Mouse (Mus musculus) lung, postnatal 36 days (tissue): ENCODE measurements around the gene Cbarp.

Experiments used
- DNase-seq: peaks from one replicate; pipeline ENCODE4 v3.0.0; 2022; ENCODE audit warnings: mixed read lengths

Cbarp gene

DNA sequence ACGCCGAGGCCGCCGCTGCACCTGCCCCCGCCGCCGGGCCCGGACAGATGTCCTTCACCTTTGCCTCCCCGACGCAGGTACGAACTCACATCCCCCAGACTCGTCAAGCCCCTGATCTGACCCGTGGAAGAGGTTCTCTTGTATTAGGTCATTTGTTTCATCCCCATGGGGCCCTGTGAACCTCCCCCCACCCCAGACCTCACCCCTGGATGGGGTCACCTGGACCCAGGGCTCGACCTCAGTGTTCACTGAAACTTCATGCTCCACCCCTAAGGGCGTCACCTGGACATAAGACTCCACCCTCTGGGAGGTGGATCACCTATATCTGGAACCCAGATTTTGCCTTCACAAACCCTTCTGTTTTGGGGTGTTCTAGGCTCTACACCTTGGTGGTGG lies 1.9 kb upstream of the Cbarp start:
- peak; percentile 58 for DNase-seq

DNA sequence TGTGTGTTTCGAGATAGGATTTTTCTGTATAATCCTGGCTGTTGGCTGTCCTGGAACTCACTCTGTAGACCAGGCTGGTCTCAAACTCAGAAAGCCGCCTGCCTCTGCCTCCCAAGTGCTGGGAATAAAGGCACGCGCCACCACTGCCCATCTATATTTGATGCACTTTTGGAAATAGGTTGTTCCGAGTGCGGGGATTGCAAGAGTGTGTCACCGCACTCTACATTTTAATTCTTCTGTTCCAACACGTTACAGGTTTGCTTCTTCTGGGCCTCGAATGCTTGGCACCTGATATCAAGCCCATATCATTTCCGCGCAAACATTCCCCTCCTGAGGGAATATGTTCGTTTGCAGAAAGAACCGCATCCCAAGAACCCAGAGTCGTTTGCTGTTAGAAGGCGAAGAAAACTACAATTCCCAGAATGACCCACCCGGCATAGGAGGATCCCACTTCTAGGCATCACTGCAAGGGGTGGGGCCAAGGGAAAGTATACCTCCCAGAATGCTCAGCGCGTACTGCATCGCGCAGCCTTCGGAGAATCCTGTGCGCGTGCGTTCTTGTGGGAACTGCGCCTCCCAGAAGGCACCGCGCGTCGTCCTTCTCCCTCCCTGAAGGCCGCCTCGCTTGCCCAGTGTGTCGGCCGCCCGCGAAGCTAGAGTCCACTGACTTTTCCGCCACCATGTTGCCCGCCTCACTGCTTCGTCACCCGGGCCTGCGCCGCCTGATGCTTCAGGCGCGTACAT lies 1.3 kb upstream of the Cbarp start:
- DNase-seq, result peak; percentile 99

DNA sequence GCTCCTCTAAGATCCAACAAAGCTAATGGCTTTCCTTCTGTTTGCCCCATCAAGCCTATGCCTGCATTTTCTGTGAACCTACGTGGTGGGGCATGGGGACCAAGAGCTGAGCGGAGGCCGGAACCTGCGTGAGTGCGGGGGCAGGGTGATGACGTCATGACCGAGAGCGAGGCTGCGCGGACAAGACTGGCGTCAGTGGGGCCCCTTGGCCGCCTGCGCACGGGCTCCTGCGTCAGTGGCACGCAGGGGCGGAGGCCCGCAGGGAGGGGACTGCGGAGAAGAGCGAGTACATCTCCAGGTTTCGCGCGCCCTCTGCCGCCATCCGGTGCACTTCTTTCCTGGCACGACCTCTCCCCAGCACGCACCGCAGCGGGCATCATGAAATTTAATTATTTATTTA lies 608 bp upstream of the Cbarp start:
- peak; percentile 98 for DNase-seq

DNA sequence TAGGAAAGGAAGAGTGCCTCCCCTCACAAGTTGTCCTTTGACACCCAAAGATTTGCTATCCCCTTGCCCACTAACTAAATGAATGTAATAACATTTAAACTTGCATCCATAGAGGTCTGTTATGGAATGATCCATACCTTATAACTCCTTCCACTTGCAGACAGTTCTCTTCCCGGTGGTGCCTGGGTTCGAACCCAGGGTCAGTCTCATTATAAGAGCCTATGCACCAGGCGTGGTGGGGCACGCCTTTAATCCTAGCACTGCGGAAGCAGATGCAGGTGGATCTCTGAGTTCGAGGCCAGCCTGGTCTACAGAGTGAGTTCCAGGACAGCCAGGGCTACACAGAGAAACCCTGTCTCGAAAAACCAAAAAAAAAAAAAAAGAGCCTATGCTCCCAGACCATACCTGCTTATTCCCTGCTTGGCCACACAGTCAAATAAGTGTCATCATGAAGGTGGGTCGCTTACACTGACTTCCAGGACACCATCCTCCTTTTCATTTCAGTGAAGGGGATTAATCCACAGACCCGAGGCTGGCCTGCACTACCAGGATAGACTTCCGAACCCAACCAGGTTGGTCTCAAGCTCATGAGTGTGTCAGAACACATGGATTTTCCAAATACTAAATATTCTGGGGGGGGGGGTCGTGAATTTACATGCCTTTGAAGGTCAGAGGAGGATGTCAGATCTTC lies 515 bp downstream of the Cbarp start:
- no peak for DNase-seq

DNA sequence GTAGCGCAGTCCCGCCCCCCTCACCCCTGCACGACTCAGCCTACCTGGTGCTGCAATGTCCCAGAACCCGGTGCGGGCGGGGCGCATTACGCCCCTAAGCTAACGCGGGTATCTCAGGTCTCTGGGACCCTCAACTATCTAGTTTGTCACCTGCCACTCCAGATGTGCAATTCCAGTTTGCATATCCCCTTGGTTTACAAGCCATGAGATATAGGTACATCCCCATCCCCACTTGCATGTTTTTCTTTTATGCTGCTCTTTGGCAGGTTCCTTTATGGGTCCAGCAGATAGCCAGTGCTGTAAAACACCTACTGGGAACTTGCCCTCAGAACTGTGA lies 1.2 kb downstream of the Cbarp start:
- DNase-seq, result no peak

DNA sequence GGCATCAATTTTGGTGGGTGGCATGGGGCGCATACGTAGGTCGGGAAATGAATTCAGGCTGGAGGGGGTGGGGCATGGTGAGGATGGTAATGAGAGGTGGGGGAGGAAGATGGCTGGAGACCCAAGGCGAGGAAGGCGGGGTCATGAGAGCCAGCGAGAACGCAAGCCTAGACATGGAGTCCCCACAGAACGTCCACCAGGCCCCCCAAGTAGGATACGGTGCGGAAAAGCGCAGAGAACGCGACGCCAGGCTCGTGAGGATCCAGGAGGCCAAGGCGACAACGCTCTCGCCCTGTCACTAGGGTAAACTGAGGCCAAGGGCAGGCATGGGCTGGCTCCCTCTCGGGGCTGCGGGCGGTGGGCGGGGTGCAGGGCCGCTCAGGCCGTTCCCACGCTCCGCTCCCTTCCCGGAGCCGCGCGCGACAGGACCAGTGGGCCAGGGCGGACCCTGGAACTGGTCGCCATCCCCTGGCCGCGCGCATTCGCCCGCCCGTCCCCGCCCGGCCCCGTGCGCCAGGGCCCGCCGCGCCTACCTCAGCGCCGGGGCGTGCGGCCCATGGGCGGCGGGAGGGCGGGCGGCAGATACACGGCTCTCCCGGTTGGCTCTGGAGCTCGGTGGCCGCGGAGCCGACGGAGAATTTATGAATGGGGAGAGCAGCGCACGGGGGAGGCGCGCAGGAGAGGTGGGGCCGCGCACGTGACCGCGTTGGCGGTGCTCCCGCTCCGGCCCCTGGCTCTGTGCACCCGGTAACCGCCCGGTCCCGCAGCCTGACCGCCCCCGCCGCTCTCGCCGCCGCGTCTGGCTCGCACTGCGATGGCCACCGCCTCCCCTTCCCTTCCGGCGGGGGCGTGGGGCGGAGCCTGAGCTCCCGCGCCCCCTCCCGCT lies 1.8 kb downstream of the Cbarp start, which contains the start of gene Atp5d:
Atp5d (plus strand) TSS at position 80 of the 886 bp plus-strand sequence.
- DNase-seq, result no peak

DNA sequence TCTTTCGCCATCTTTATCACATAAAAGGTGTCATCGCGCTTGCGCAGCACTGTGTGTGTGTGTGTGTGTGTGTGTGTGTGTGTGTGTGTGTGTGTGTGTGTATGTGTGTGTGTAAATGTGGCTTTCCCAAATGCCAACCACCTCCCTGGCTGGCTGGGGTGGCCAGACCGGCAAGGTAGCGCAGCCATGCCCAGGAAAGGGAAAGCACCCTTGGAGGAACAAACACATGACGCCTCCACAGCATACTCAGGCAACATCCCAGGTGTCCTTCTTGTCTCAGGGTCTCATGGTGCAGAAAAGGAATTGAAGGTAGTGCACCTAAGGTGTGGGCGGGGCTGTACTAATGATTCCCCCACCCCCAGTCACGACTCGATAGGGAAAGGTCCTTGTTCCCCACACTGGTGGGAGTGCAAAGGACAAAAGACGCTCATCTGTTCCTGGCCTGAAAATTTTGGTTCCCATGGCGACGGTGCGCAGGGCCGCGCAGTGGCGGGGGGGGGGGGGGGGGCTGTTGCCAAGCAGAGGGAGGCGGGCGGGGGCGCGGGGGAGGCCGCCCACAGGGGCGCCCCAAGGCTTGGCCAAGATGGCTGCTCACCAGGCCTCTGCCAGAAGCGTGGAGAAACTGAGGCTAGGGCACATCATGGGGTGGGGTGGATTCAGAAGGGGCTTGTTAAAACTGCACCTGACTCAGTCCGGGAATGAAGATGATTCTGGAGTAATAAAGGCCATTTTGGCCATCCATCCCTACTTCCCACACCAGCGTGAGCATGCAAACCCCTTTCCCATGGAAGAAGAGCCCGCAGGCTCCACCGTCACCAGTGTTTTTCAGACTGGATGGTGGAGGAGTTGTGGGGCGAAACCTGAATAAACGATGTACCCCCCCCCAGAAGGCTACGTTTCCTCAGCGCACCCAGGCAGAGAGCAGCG lies 2.7 kb downstream of the Cbarp start:
- no peak for DNase-seq

DNA sequence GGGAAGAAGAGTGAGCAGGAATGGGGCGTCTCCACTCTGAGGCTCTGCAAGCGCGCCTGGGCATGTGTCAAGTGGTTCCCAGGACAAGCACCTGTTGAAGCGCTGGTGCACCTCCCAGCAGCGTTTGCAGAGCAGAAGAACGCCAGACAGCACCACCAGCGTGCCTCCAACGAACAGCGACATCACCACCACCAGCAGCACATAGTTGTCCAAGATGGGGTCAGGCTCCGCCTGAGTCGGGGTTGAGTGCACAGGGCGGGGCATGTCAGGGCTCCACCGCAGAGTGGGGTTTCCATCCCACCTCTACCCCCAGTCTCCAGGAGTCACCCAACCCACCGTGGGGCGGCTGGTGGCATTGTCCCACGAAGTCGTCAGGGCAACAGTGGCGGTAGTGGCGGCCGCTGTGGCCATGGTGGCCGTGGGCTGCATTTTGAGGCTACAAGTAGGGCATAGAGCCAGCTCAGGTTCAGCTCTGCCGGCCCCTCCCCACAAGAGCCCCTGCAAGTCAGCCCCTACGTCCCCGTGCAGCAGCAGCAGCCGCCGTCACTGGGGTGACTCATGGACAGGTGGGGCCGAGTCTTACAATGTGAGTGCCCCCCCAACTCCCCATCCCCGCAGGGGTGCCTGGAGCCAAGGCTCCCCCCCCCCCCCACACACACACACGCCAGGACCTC lies 3.5 kb downstream of the Cbarp start:
- DNase-seq, result peak; percentile 69

DNA sequence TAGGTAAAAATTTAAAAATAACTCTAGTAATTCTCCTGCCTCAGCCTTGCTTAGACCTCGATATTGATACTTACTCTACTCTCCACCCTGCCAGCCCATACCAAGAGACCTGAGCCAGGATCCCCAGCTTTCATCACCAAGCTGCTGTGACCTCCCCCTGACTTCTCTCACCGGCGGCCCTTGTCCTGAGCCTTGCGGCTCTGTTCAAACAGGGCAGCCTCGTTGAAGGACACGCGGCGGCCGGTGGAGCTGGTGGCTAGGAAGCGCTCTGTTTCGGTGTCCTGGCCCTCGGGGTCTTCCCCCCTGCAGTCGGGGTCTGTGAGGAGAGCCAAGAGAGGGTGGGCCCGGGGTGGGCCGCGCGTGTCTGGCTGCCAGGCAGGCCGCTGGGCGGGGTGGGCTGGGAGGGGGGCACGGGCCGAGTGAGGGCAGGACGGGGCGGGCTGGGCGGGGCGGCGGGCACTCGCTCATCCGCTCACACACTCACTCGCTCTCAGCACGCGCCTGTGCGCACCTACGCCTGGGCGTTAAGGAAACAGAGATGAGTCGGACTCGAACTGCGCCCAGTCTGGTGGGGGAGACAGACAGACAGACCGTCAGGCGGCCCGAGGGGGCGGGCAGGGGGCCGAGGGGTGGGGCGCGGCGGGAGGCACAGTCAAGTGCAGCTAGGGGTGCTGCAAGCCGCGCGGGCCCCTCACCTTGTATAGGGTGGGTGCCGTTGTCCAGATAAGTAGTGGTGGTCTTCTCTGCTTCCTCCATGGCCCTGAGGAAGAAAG lies 4.3 kb downstream of the Cbarp start:
- no peak for DNase-seq

DNA sequence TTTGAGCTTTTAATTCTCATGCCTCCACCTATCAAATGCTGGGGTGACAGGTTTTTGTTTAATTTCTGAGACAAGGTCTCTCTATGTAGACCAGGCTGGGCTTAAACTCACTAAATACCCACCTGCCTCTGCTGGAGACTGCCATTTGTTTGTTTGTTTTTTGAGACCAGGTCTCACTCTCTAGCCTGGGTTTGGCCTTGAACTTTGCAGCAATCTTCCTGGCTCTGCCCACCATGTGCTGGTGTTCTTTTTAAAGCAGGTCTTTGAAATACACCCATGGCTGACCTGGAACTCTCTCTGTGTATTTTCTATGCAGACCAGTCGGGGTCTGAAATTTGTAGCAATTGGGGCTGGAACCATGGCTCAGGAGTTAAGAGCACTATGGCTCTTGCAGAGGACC lies 5.0 kb downstream of the Cbarp start:
- no peak for DNase-seq

DNA sequence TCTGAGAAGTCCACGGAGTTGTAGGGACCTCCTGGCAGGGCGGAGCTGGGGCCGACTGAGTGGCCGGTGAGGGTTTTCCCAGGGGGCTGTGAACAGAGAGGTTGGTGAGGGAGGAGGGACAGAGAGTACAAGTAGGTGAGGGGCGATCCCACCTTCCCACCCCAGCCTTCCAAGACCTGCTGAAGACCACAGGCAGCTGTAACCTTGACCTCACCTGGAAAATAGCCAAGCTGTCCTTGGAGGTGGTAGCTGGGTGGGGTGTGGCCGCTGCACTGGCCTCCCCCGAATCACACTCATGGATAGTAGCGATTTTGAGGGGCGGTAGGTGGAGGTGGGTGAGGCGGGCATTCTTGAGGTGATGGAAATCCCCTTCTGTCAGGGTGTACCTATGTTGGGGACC lies 5.5 kb downstream of the Cbarp start:
- no peak for DNase-seq

DNA sequence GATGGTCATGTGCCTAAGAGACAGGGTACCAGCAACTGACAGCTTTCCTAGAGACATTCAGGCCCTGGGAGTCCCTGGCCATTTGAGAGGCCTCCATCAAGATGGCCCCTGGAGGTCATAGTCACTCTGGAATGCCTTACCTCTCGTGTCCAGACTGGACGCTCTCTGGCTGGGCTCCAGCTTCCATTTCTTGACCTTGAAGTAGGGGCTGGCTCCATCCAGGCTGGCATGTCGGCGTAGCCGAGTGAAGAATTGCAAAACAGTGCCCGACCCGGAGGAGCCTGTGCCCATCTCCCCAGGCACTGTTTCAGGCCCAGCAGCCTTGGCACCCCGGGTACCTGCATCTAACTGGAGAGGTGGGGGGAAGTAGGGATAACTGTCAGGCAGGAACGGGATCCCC lies 6.2 kb downstream of the Cbarp start:
- DNase-seq, result no peak

DNA sequence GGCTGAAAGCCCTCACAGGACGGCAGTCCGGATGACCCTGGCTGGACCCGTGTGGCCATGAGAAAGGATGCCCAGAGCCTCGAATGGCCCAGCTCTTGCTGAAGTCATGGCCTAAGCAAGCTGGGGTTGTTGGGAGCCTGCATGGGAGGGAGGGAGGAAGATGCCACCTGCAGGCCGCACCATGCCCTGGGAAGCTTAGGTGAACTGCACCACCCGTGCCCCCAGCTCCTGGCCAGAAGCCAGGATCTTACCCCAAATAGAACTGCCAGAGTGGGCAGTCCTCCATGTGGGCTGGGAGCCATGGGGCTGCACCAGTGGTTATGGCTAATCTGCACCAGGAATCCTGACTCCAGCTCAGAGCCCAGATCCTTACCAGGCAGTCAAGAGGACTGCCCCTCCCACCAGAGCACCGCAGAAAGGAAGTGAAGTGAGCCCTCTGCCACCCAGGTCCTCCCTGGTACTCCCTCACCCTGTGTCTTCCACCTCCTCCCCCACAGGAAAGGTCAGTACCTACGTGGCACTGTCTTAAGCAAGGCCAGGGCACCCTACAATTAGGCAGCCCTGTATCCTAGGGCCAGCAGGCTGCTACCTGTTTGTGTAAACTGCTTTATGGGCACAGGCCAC lies 7.3 kb downstream of the Cbarp start:
- no peak for DNase-seq

DNA sequence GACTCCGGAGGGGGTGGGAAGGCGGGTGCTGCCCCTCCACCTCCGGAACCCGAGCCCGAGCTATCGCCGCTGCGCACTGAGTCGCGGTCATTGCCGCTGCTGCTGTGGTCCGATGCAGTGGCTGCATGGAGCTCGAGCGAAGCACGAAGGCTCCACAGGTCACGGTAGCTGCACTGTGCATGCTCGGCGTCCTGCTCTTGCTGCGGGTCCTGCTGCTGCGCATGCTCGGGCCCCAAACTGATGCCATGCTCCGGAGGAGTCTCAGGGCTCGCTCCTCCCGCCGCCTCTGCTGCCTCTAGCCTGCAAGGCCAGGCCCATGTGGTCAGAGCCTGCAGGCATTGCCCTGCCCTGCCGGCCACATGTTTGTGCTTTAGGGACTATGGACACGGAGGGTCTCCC lies 8.7 kb downstream of the Cbarp start:
- no peak for DNase-seq

DNA sequence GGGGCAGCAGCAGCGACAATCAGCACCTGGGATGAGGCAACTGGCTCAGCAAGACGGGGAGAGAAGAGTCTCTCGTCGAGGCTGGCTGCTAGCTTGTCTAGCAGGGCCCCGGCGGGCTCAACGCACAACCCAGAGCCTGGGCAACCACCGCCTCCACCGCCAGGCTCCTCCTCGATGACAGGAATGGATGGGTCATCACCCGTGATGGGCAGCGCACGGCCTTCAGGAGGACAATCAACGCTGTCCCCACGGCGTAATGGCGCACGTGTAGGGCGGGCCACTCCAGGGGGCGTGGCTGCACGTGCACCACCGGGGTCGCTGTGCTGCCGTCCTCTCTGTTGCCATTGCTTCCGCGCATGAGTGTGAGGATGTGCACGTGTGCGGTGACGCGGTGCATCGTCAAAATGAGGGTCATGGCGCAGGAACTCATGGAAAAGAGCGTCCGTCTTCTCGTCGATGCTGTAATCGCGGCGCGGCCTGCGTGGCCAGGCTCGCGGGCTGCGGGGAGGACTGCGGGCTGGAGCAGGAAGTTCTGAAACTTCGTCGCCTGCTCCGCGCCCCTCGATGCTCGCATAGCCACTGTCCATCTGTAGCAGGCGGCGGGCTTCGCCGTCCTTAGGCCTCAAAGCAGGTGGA lies 9.2 kb downstream of the Cbarp start:
- no peak for DNase-seq

DNA sequence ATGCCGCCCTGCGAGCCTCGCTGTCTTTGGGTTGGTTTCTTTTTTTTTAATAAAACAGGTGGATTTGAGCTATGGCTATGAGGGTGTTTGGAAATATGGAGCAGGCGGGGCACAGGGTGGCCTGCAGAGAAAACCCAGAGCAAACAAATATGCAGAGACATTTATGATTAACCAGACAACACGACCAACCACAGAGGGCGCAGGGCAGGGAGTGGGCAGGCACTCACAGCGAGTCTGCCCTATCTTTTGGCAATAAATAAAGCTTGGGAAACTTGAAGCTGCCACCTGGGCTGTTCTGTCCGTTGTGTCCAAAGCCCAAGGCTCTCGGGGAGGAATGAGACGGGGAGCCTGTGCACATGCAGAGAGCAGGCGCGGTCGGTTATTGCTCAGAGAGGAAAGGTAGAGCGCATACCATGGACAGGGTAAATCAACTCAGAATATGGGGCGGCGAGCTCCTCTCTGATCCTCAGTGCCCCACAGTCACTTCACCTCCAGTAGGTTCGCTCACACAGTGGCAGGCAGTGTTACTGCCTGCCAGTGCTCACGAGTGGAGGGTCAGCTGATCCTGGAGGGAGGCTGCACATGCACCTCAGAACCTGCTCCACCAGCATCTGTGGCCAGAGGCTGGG lies 10.1 kb downstream of the Cbarp start:
- DNase-seq, result no peak

DNA sequence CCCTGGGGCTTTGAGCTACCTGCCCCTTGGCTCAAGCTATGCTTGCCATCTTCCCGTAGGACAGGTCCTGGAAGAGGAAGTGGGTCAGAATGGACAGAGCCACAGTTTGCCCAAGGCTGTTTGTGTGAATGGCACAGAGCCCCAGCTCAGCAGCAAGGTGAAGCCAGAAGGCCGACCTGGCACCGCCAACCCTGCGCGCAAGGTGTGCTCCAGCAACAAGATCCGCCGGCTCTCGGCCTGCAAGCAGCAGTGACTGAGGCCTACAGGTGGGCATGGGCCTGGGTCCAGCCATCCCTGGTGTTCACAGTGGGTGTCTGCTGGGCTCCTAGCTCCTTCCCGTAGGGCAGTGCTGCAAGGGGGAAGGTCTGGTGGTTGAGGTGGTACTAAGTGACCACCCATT lies 10.8 kb downstream of the Cbarp start:
- no peak for DNase-seq

DNA sequence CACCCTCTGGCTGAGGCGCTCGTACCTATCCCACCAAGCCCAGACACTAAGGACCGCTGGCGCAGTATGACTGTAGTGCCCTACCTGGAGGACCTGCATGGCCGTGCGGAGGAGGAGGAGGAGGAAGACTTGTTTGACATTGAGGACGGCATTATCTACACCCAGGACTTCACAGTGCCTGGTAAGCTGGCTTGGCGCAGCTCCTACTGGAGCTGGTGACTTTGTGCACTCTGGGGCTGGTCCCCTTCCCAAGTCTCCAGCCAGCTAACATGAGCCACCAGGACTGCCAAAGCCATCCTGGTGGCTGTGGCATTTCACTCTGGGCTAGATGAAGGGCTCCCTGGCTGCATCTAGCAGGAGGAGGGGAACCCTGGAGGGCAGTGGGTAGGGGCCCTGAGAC lies 12.7 kb downstream of the Cbarp start:
- no peak for DNase-seq

DNA sequence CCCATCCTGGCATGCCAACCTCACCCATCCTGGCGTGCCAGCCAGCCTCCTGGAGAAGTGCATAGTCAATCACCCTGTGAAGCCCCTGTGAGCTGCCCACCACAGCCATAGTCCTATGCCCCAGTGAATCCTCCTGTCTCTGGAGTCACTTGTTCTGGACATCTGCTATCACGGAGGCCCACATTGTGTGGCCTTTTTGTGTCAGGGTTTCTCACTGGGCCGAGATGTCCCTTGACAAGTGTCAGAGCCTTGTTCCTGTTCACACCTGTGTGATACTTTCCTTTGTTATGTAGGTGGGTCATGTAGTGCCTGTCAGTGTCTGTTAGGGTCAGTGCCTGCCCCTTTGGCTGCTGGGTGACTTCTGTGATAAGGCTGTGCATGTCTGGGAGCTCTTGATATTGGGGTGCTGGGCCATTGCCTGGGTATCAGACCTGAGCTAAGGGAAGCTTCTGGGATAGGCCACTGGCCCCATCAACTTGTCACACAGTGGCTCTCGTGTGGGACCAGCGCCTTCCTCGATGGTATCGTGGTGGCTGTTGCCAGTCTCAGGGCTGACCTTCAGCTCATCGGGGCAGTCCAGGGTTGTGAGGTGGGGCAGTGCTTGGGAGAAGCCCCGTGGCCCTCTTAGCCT lies 16.6 kb downstream of the Cbarp start:
- no peak for DNase-seq
